Mouse (Mus musculus) hindbrain, embryonic 10.5 days (tissue): ENCODE data around the gene Tmem53. TPM values are rescaled to one million over a fixed set of nuclear protein-coding genes. Genes with fewer than 3 reads are reported as not detected.

Experiments used
- DNase-seq: peaks from one replicate; pipeline ENCODE4 v3.0.0-alpha.2; 2017; ENCODE audit warnings: low spot score
- H3K27ac ChIP-seq: fragments of 300-500 bp; sonication (generic); 2 replicates; pipeline ENCODE4 v1.5.1; 2016; ENCODE audit warnings: mild to moderate bottlenecking, moderate library complexity
- H3K27me3 ChIP-seq: fragments of 300-500 bp; sonication (generic); 2 replicates; pipeline ENCODE4 v1.6.1; 2016; ENCODE audit warnings: mild to moderate bottlenecking; ENCODE audit not compliant: poor library complexity, insufficient read depth, severe bottlenecking
- H3K36me3 ChIP-seq: fragments of 300-500 bp; sonication (generic); 2 replicates; pipeline ENCODE4 v1.6.1; 2016; ENCODE audit warnings: mild to moderate bottlenecking, moderate library complexity
- H3K4me1 ChIP-seq: fragments of 300-500 bp; sonication (generic); replicated peaks from 2 replicates; pipeline ENCODE4 v1.6.1; 2016; ENCODE audit warnings: mild to moderate bottlenecking
- H3K4me3 ChIP-seq: fragments of 300-500 bp; sonication (generic); 2 replicates; pipeline ENCODE4 v1.5.1; 2016; ENCODE audit warnings: mild to moderate bottlenecking, moderate library complexity
- H3K9me3 ChIP-seq: fragments of 300-500 bp; sonication (generic); 2 replicates; pipeline ENCODE4 v1.6.1; 2016; ENCODE audit warnings: mild to moderate bottlenecking, moderate library complexity
- WGBS: fragments of 180-500 bp; shearing (Covaris S2); methylation state at CpG from one replicate; pipeline ENCODE4 v1.1.7; 2016; 5-methylcytosine and 5-hydroxymethylcytosine counted together
- polyA plus RNA-seq: library from polyadenylated mRNA; unstranded; fragments of >200 nt; fragmentation: Nextera tagmentation; extraction: Ambion mirVana; gene quantifications from 2 replicates; pipeline ENCODE4 v1.2.1, GENCODE M21; 2016

Tmem53 gene
- polyA plus RNA-seq, 1 experiment from 2014 or later = 13.1 TPM

DNA sequence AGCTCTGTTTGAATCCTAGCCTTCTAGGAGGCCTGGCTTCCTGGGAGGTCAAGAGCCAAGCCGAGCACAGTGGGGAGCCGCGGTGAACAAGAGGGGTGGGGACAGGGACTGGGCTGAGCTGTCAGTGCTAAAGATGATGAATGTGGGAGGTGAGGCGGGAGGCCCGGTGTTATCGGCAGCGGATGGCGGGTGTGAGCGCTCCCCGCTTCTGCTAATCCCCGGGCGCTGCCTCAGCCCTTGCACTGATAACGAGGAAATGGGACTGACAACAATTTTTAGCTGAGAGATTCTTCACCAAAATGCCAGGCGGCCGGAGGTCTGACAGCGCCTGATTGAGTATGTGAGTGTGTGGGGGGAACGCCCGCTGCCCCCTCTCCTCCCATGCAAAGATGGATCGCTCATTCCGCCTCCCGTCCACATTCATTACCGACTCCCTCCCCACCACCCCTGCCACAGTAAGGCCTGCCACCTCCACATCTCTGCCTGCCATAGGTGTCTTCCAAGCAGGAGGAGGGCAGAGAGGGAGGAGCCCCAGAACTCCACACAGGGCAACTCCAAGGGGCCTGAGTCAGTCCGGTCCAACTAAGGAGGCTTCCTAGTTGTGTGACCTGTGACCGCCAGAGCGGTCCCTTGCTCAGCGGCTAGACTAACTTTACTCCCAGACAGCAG lies 60.8 kb downstream of the Tmem53 start:
- Histone ChIP-seq H3K27ac (peak overlapping the region; percentile 72), H3K4me1 (peaks cover 56% of the 10 kb centered on the region), H3K4me3 (peak overlapping the region; percentile 29), H3K36me3 (0 out of 2 replicates have a peak, but pooled peaks cover 5% of the 10 kb centered on the region), H3K27me3 (peaks cover 90% of the 10 kb centered on the region), H3K9me3 (no peaks in the 10 kb centered on the region)
- peak; percentile 53 for DNase-seq
- 5% methylated on average over 26 of the region's 26 CpGs for WGBS

DNA sequence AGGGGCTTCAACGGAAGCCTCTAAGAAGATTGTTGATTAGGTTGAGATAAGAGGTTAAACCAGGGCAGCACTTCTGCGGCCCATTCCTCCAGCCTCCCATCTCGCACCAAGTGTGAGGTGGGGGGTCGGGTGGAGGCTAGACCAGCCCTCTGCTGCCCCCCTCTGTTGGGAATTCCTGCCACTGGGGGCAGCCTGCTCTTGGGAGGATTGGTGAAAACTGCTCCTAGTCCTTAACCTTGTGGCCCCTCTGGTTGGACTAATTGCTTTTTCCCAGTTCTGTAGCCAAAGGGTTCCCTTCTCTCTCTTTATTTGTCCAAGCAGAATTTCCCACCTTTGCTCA lies 61.3 kb downstream of the Tmem53 start:
- H3K36me3 ChIP-seq = 0 out of 2 replicates have a peak, but pooled peaks cover 5% of the 10 kb centered on the region
- H3K27ac ChIP-seq = peak overlapping the region; percentile 72
- H3K4me1 ChIP-seq = peaks cover 59% of the 10 kb centered on the region
- 4% methylated on average over 4 of the region's 4 CpGs for WGBS
- no peaks in the 10 kb centered on the region for H3K9me3 ChIP-seq
- H3K27me3 ChIP-seq = peaks cover 90% of the 10 kb centered on the region
- peak overlapping the region; percentile 29 for H3K4me3 ChIP-seq
- peak; percentile 40 for DNase-seq

DNA sequence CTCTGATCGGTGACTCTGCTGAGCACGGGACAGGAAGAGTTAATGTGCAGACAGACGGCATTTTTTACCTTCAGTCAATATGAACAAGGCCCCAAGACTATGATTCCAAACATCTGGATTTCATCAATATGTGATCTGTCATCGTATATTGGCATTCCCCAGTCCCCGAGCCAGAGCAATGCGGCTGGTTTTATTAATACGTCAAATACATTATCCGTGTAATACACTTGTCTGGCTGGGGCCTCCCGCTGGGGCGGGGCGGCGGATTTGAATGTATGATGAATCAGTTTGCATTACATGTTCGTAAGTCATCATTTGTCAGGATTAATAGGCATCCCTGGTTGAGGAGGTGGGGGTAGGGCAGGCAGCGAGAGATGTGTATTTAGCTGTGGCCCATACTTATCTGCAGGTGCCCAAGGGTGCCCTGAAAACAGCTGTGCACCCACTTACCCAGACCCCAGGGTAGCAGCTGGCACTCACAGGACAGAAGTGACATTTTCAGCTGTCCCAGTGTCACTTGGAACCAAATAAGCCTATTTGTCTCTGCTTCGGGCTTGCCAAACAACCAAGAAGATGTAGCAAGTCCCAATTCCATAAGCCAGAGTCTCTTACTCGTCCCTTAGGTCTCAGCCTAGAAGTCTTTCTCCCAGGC lies 63.2 kb downstream of the Tmem53 start:
- peaks cover 100% of the 10 kb centered on the region for H3K27me3 ChIP-seq
- no peak overlapping the region for H3K4me3 ChIP-seq
- H3K4me1 ChIP-seq = peaks cover 77% of the 10 kb centered on the region
- H3K9me3 ChIP-seq = no peaks in the 10 kb centered on the region
- no peak overlapping the region for H3K27ac ChIP-seq
- H3K36me3 ChIP-seq = 0 out of 2 replicates have a peak, but pooled peaks cover under 1% of the 10 kb centered on the region
- WGBS = 74% methylated on average over 16 of the region's 16 CpGs
- no peak for DNase-seq

DNA sequence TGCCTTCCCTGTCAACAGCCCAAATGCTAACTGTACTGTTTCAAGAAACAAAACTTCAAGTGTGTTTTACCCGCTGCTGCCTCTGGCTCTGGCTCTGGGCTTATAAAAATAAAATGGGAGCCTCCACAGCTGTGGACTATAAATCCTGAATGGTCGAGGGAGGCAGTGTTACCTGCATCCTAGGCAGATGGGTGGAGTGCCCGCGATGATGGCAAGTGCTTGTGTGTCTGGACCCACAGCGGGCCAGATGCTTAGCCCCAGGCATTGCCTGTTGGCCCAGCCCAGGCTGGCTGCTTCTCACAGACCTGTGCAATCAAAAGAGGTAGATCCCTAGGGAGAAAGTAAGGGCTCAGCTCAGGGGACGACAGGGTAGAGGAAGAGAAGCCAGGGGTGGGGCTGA lies 65.0 kb downstream of the Tmem53 start:
- Histone ChIP-seq H3K27me3 (peaks cover 100% of the 10 kb centered on the region), H3K4me1 (peaks cover 72% of the 10 kb centered on the region), H3K9me3 (no peaks in the 10 kb centered on the region), H3K36me3 (no peaks in the 10 kb centered on the region), H3K4me3 (0 out of 2 replicates have a peak overlapping the region, but pooled peaks have one; percentile 18), H3K27ac (peak overlapping the region; percentile 72)
- WGBS = 62% methylated on average over 6 of the region's 6 CpGs
- no peak for DNase-seq

DNA sequence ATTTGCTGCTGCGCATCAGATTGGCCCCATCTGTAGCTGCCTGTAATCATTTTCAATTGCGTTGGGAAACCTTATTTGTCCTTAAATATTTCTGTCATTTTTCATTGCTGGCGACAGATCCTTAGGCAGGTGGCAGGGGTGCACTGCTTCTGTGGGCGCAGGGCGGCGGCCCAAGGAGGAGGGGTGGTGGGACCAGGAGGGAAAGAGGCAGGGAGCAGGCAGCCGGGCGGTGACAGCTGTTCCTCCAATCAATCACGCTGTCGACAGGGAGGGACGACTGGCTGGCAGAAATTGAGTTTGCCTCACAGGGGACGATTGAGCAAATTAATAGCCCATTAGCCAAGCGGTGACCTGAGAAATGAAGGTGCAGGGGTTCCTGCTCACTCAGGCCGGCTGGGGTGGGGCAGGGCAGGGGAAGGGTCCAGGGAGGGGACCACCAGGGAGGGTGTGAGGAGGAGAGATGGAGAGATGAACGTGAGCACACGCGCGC lies 66.0 kb downstream of the Tmem53 start:
- H3K9me3 ChIP-seq = no peaks in the 10 kb centered on the region
- DNase-seq = peak; percentile 62
- WGBS = 19% methylated on average over 18 of the region's 18 CpGs
- H3K27ac ChIP-seq = peak overlapping the region; percentile 72; the same call in 1 of the 2 replicates
- peaks cover 100% of the 10 kb centered on the region for H3K27me3 ChIP-seq
- H3K4me3 ChIP-seq = no peak overlapping the region
- peaks cover 72% of the 10 kb centered on the region for H3K4me1 ChIP-seq
- no peaks in the 10 kb centered on the region for H3K36me3 ChIP-seq

Other genes starting within 250 kb of the Tmem53 start
- 49.1 and 56.2 TPM in 2 replicates for gene Eif2b3, start 232.5 kb upstream of the Tmem53 start, polyA plus RNA-seq
- gene Ptch2, start 155.9 kb upstream of the Tmem53 start, polyA plus RNA-seq = 5.8 and 6.9 TPM in 2 replicates
- gene Btbd19, start 126.2 kb upstream of the Tmem53 start, polyA plus RNA-seq = 4.4 and 4.8 TPM in 2 replicates
- gene Tctex1d4, start 125.2 kb upstream of the Tmem53 start, polyA plus RNA-seq = 0.71 TPM in 1 of 2 replicates, not detected in the other
- gene Plk3, start 118.0 kb upstream of the Tmem53 start, polyA plus RNA-seq = 41.8 and 58.6 TPM in 2 replicates
- 660 and 807 TPM in 2 replicates for gene Rps8, start 95.7 kb upstream of the Tmem53 start, polyA plus RNA-seq
- gene Kif2c, start 69.3 kb upstream of the Tmem53 start, polyA plus RNA-seq = 76.6 and 99.4 TPM in 2 replicates
- gene Armh1, start 174 bp downstream of the Tmem53 start, polyA plus RNA-seq = 0.39 and 0.62 TPM in 2 replicates
- 101 TPM in 2 replicates for gene Rnf220, start 245.1 kb downstream of the Tmem53 start, polyA plus RNA-seq